ENCODE assay signal across 26 mouse cellular contexts in genomic region chr3:42040270-42040812, GRCm38 (mm10).
DNase-seq lines count a peak whose midpoint lies in the region; ATAC-seq and TF ChIP-seq lines count a peak whose summit lies in the region.
"Had no signal": no experiment of that assay in that cellular context is flagged by ENCODE, and none has a peak within 500 bp of the region (broad histone marks: within the 10 kb centered on the region; RNA-seq: fewer than 3 reads in every experiment).

No protein-coding gene starts in this region.

- no peak for TF ChIP-seq POLR2A in CH12.LX (IDR thresholded peaks at IDR 0.05; ENCODE audit: low read depth, low read length)
- TF ChIP-seq POLR2A in brain, embryonic 14.5 days (IDR thresholded peaks at IDR 0.05; ENCODE audit: borderline replicate concordance, extremely low read depth, insufficient read depth, insufficient read length, poor library complexity, severe bottlenecking), result no peak

- H3K9ac ChIP-seq in hindbrain, postnatal 0 days (replicated peaks; ENCODE audit: low read length), result no peak overlapping the region
- H3K9ac ChIP-seq in hindbrain, embryonic 16.5 days (ENCODE audit: low read depth, low read length), result no peak overlapping the region
- no peak overlapping the region for H3K9ac ChIP-seq in CH12.LX (ENCODE audit: insufficient read depth, low read depth)
- H3K9ac ChIP-seq in midbrain, postnatal 0 days (replicated peaks; ENCODE audit: low read length, poor library complexity, severe bottlenecking), result no peak overlapping the region
- H3K9ac ChIP-seq: heart, embryonic 15.5 days; limb, embryonic 15.5 days; liver, embryonic 14.5 days had no signal

- no peak for TF ChIP-seq RAD21 in CH12.LX (IDR thresholded peaks at IDR 0.05; ENCODE audit: low read depth, low read length)

- no peaks in the 10 kb centered on the region for H3K27me3 ChIP-seq in hindbrain, postnatal 0 days (ENCODE audit: insufficient read depth, low read length)
- no peaks in the 10 kb centered on the region for H3K27me3 ChIP-seq in hindbrain, embryonic 16.5 days (replicated peaks; ENCODE audit: control insufficient read depth, insufficient read depth, low read length)
- no peaks in the 10 kb centered on the region for H3K27me3 ChIP-seq in CH12.LX (replicated peaks)
- no peaks in the 10 kb centered on the region for H3K27me3 ChIP-seq in midbrain, postnatal 0 days (ENCODE audit: insufficient read depth, low read length)
- H3K27me3 ChIP-seq: heart, embryonic 15.5 days; limb, embryonic 15.5 days had no signal

- no peak overlapping the region for H3K4me3 ChIP-seq in hindbrain, postnatal 0 days (ENCODE audit: low read length)
- no peak overlapping the region for H3K4me3 ChIP-seq in hindbrain, embryonic 16.5 days (ENCODE audit: low read length)
- H3K4me3 ChIP-seq in CH12.LX (replicated peaks in 1 of 3; ENCODE audit: low read depth in 2 of 3, low read length in 2 of 3, poor library complexity in 1 of 3), result no peak overlapping the region
- H3K4me3 ChIP-seq in midbrain, postnatal 0 days (ENCODE audit: low read depth, low read length), result no peak overlapping the region
- H3K4me3 ChIP-seq: heart, embryonic 10.5 days; heart, embryonic 15.5 days; limb, embryonic 10.5 days; limb, embryonic 15.5 days had no signal

- in situ Hi-C loops in CH12.LX (cut with MboI; ENCODE audit: low pct_ligation_motif_present, low pct_unique_long_range_greater_than_20kb, low sequenced_read_pairs), result no loop called here

- H3K79me2 ChIP-seq in CH12.LX (replicated peaks; ENCODE audit: control insufficient read depth, extremely low read depth, insufficient read depth, poor library complexity, severe bottlenecking), result no peaks in the 10 kb centered on the region

- no peaks in the 10 kb centered on the region for H3K36me3 ChIP-seq in hindbrain, postnatal 0 days (ENCODE audit: insufficient read depth, low read length)
- no peaks in the 10 kb centered on the region for H3K36me3 ChIP-seq in hindbrain, embryonic 16.5 days (ENCODE audit: control insufficient read depth, insufficient read depth, low read length)
- H3K36me3 ChIP-seq in CH12.LX (replicated peaks in 1 of 2; ENCODE audit: control insufficient read depth in 1 of 2, insufficient read depth in 1 of 2, low read length in 1 of 2), result no peaks in the 10 kb centered on the region
- no peaks in the 10 kb centered on the region for H3K36me3 ChIP-seq in midbrain, postnatal 0 days (ENCODE audit: insufficient read depth, low read length)
- H3K36me3 ChIP-seq: heart, embryonic 10.5 days; heart, embryonic 15.5 days; limb, embryonic 10.5 days; limb, embryonic 15.5 days had no signal

- H3K9me3 ChIP-seq in hindbrain, postnatal 0 days (ENCODE audit: low read length), result no peaks in the 10 kb centered on the region
- H3K9me3 ChIP-seq in hindbrain, embryonic 16.5 days (ENCODE audit: control insufficient read depth, low read length), result no peaks in the 10 kb centered on the region
- H3K9me3 ChIP-seq in CH12.LX (replicated peaks; ENCODE audit: low read length), result no peaks in the 10 kb centered on the region
- no peaks in the 10 kb centered on the region for H3K9me3 ChIP-seq in midbrain, postnatal 0 days (ENCODE audit: low read length)
- H3K9me3 ChIP-seq: heart, embryonic 10.5 days; heart, embryonic 15.5 days; limb, embryonic 10.5 days; limb, embryonic 15.5 days had no signal

- DNase-seq in hindbrain, postnatal 0 days (ENCODE audit: low spot score), result peak; percentile 1
- DNase-seq in CH12.LX (ENCODE audit: extremely low read depth) (peak; percentile 49), adipocyte (ENCODE audit: low spot score) (no peak)
- DNase-seq in brain, embryonic 14.5 days (ENCODE audit: low read depth), result peak; percentile 68
- DNase-seq in midbrain, postnatal 0 days (ENCODE audit: low spot score), result peak; percentile 3
- no peak for DNase-seq in left cerebral cortex, postnatal 36 days (ENCODE audit: low spot score in 2 of 2)
- DNase-seq: adrenal gland, postnatal 25 days; cerebellum, adult 2 months; gastrocnemius, postnatal 14 days; kidney, adult 8-10 months; kidney, postnatal 4 days; lung, adult 2 months; lung, postnatal 10 days; spleen, adult 18-20 months; thymus, adult 18-20 months; thymus, postnatal 25 days had no signal

- no peak overlapping the region for H3K27ac ChIP-seq in hindbrain, postnatal 0 days
- H3K27ac ChIP-seq in hindbrain, embryonic 16.5 days (ENCODE audit: low read depth, low read length), result no peak overlapping the region
- H3K27ac ChIP-seq in CH12.LX (ENCODE audit: insufficient read depth, low read depth), result no peak overlapping the region
- H3K27ac ChIP-seq in midbrain, postnatal 0 days (ENCODE audit: low read depth, low read length), result no peak overlapping the region
- H3K27ac ChIP-seq: heart, embryonic 10.5 days; heart, embryonic 15.5 days; kidney, postnatal 0 days; limb, embryonic 10.5 days; limb, embryonic 15.5 days; liver, embryonic 14.5 days; macrophage had no signal

- 62% methylated on average over 2 of the region's 2 CpGs for WGBS in hindbrain, postnatal 0 days
- WGBS in hindbrain, embryonic 16.5 days, result 72% methylated on average over 2 of the region's 2 CpGs
- WGBS in midbrain, postnatal 0 days, result 39% methylated on average over 2 of the region's 2 CpGs

- intact Hi-C loops in left cerebral cortex, postnatal 36 days (cut with DNase I), result no loop called here

- dilution Hi-C loops in CH12.LX (cut with MboI; ENCODE audit: extremely low pct_ligation_motif_present, extremely low pct_unique_long_range_greater_than_20kb, low sequenced_read_pairs), result no loop called here

- peak; percentile 91 for TF ChIP-seq EP300 in CH12.LX (IDR thresholded peaks at IDR 0.05; ENCODE audit: low read length)

- TF ChIP-seq CTCF in hindbrain, postnatal 0 days (IDR thresholded peaks at IDR 0.05; ENCODE audit: low read depth), result no peak
- no peak for TF ChIP-seq CTCF in CH12.LX (conservative IDR thresholded peaks at IDR 0.05 in 1 of 2, IDR thresholded peaks at IDR 0.05 in 1 of 2; ENCODE audit: low read depth in 2 of 2, low read length in 2 of 2)
- no peak for TF ChIP-seq CTCF in brain, embryonic 14.5 days (IDR thresholded peaks at IDR 0.05; ENCODE audit: borderline replicate concordance, extremely low read depth, insufficient read depth, insufficient read length)
- TF ChIP-seq CTCF in midbrain, postnatal 0 days (IDR thresholded peaks at IDR 0.05), result no peak

- no peak overlapping the region for H3K4me2 ChIP-seq in hindbrain, postnatal 0 days (ENCODE audit: low read depth, low read length)
- no peak overlapping the region for H3K4me2 ChIP-seq in hindbrain, embryonic 16.5 days (ENCODE audit: low read length)
- H3K4me2 ChIP-seq in CH12.LX (ENCODE audit: insufficient read depth, low read depth, poor library complexity, severe bottlenecking), result peak overlapping the region; percentile 67; the same call in 1 of the 2 replicates
- H3K4me2 ChIP-seq in midbrain, postnatal 0 days (ENCODE audit: low read depth, low read length, poor library complexity, severe bottlenecking), result no peak overlapping the region
- H3K4me2 ChIP-seq: heart, embryonic 15.5 days; limb, embryonic 15.5 days had no signal

- ATAC-seq in hindbrain, postnatal 0 days, result no peak
- ATAC-seq in hindbrain, embryonic 16.5 days, result no peak; the same call in 1 of the 2 replicates
- no peak for ATAC-seq in midbrain, postnatal 0 days (ENCODE audit: low FRiP score)
- ATAC-seq: intestine, embryonic 16.5 days; Patski had no signal

- no peaks in the 10 kb centered on the region for H3K4me1 ChIP-seq in hindbrain, postnatal 0 days (ENCODE audit: insufficient read depth, low read length)
- no peaks in the 10 kb centered on the region for H3K4me1 ChIP-seq in hindbrain, embryonic 16.5 days (ENCODE audit: control insufficient read depth, insufficient read depth, low read depth, low read length)
- peaks cover 6 to 14% of the 10 kb centered on the region in 2 experiments; a peak in 2 of 4 replicates for H3K4me1 ChIP-seq in CH12.LX (ENCODE audit: control insufficient read depth in 1 of 2, insufficient read depth in 2 of 2)
- no peaks in the 10 kb centered on the region for H3K4me1 ChIP-seq in midbrain, postnatal 0 days (ENCODE audit: insufficient read depth, low read length)
- H3K4me1 ChIP-seq: heart, embryonic 10.5 days; heart, embryonic 15.5 days; limb, embryonic 10.5 days; limb, embryonic 15.5 days had no signal

TF ChIP-seq in CH12.LX, 34 proteins besides CTCF, POLR2A, EP300 and RAD21 (continues in another document):
- no peak for TF ChIP-seq UBTF (IDR thresholded peaks at IDR 0.05; ENCODE audit: low read depth, low read length)
- TF ChIP-seq USF2 (conservative IDR thresholded peaks at IDR 0.05; ENCODE audit: low read depth, low read length), result no peak
- no peak for TF ChIP-seq POLR2AphosphoS2 (IDR thresholded peaks at IDR 0.05; ENCODE audit: low read depth, low read length)
- TF ChIP-seq SIN3A (IDR thresholded peaks at IDR 0.05; ENCODE audit: low read length), result 0 out of 2 replicates have a peak, but pooled peaks have one; percentile 48
- peak; percentile 63 for TF ChIP-seq CHD2 (IDR thresholded peaks at IDR 0.05; ENCODE audit: low read length)
- 0 out of 2 replicates have a peak, but pooled peaks have one; percentile 29 for TF ChIP-seq MAFK (IDR thresholded peaks at IDR 0.05; ENCODE audit: insufficient replicate concordance, low read length)
- TF ChIP-seq ETS1 (conservative IDR thresholded peaks at IDR 0.05; ENCODE audit: low read depth, low read length), result peak; percentile 51
- TF ChIP-seq RCOR1 (conservative IDR thresholded peaks at IDR 0.05; ENCODE audit: low read depth, low read length), result peak; percentile 93
- TF ChIP-seq TBP (conservative IDR thresholded peaks at IDR 0.05; ENCODE audit: low read depth, low read length), result no peak
- peak; percentile 75 for TF ChIP-seq BHLHE40 (IDR thresholded peaks at IDR 0.05; ENCODE audit: low read depth, low read length)
- TF ChIP-seq MEF2A (IDR thresholded peaks at IDR 0.05; ENCODE audit: borderline replicate concordance, low read depth, low read length), result peak; percentile 73; the same call in 1 of the 2 replicates
- peak; percentile 87 for TF ChIP-seq JUN (IDR thresholded peaks at IDR 0.05; ENCODE audit: insufficient read depth, low read depth, low read length)
- no peak for TF ChIP-seq ZKSCAN1 (IDR thresholded peaks at IDR 0.05; ENCODE audit: borderline replicate concordance, low read depth, low read length)
- peak; percentile 51; the same call in 1 of the 2 replicates for TF ChIP-seq MYC (IDR thresholded peaks at IDR 0.05; ENCODE audit: low read depth, low read length)
- peak; percentile 93 for TF ChIP-seq IRF4 (IDR thresholded peaks at IDR 0.05; ENCODE audit: low read depth, low read length)
- TF ChIP-seq JUND (conservative IDR thresholded peaks at IDR 0.05; ENCODE audit: low read depth, low read length), result peak; percentile 82
- no peak for TF ChIP-seq E2F4 (IDR thresholded peaks at IDR 0.05; ENCODE audit: insufficient replicate concordance, low read depth, low read length)
- no peak for TF ChIP-seq ELF1 (IDR thresholded peaks at IDR 0.05; ENCODE audit: low read depth, low read length)
- peak; percentile 92 for TF ChIP-seq TCF12 (IDR thresholded peaks at IDR 0.05; ENCODE audit: low read depth, low read length)
- TF ChIP-seq MAX (IDR thresholded peaks at IDR 0.05; ENCODE audit: low read length), result peak; percentile 58
- TF ChIP-seq ZNF384 (IDR thresholded peaks at IDR 0.05; ENCODE audit: low read depth, low read length), result peak; percentile 93

Comparison
In these comparisons a context has a peak if more than half of its experiments do, and no peak if none do; other contexts are left out.
1. DNase-seq: peak in hindbrain, postnatal 0 days (single experiment), CH12.LX (single experiment), brain, embryonic 14.5 days (single experiment) and midbrain, postnatal 0 days (single experiment); none in adipocyte (single experiment) and left cerebral cortex, postnatal 36 days (0 of 2).